Mouse (Mus musculus) MEL (cell line): ENCODE measurements at regions not wholly inside any gene's neighbourhood (a gene's known extent, or its start where the extent isn't known, plus 50 kb on each side); places are given as distances from the start of the nearest gene placed in this dataset.

Source experiments
- CHD1 ChIP-seq: IDR thresholded peaks from 2 replicates; pipeline ENCODE4 v1.6.1; 2012; ENCODE audit warnings: low read depth, mild to moderate bottlenecking, inconsistent platforms, low read length, improper control_type of control experiment
- CTCF ChIP-seq, 3 experiments: IDR thresholded peaks in 2 of 3; conservative IDR thresholded peaks in 1 of 3; 2 replicates each; pipeline ENCODE4 v1.5.1; 2011 to 2012; ENCODE audit warnings: low read length in 3 of 3, low read depth in 2 of 3, mild to moderate bottlenecking in 2 of 3, improper control_type of control experiment in 1 of 3, inconsistent platforms in 1 of 3, mixed read lengths in 1 of 3, moderate library complexity in 1 of 3; ENCODE audit not compliant: control insufficient read depth in 1 of 3, insufficient read depth in 1 of 3, poor library complexity in 1 of 3, severe bottlenecking in 1 of 3
- E2F4 ChIP-seq: IDR thresholded peaks from 2 replicates; pipeline ENCODE4 v1.6.1; 2011; ENCODE audit warnings: low read depth, low read length, improper control_type of control experiment, borderline replicate concordance
- EP300 ChIP-seq, 2 experiments: IDR thresholded peaks; 2 replicates each; pipeline ENCODE4 v1.6.1; 2011; ENCODE audit warnings: improper control_type of control experiment in 2 of 2, low read length in 2 of 2, low read depth in 1 of 2, mild to moderate bottlenecking in 1 of 2
- ETS1 ChIP-seq: IDR thresholded peaks from 2 replicates; pipeline ENCODE4 v1.6.1; 2012; ENCODE audit warnings: low read depth, mild to moderate bottlenecking, inconsistent platforms, low read length, improper control_type of control experiment, moderate library complexity
- GATA1 ChIP-seq: IDR thresholded peaks from 2 replicates; pipeline ENCODE4 v1.6.1; 2011; ENCODE audit warnings: low read depth, low read length, improper control_type of control experiment
- HCFC1 ChIP-seq: IDR thresholded peaks from 2 replicates; pipeline ENCODE4 v1.6.1; 2012; ENCODE audit warnings: low read depth, mild to moderate bottlenecking, inconsistent platforms, low read length, improper control_type of control experiment, moderate library complexity
- JUND ChIP-seq: IDR thresholded peaks from 2 replicates; pipeline ENCODE4 v1.6.1; 2011; ENCODE audit warnings: low read depth, mild to moderate bottlenecking, improper control_type of control experiment, low read length
- MAFK ChIP-seq: IDR thresholded peaks from 2 replicates; pipeline ENCODE4 v1.6.1; 2011; ENCODE audit warnings: low read depth, mild to moderate bottlenecking, low read length, improper control_type of control experiment, borderline replicate concordance
- MYC ChIP-seq: IDR thresholded peaks from 2 replicates; pipeline ENCODE4 v1.6.1; 2011; ENCODE audit warnings: low read depth, mild to moderate bottlenecking, low read length, improper control_type of control experiment, moderate library complexity
- NELFE ChIP-seq: IDR thresholded peaks from 2 replicates; pipeline ENCODE4 v1.6.1; 2011; ENCODE audit warnings: low read depth, low read length, improper control_type of control experiment
- POLR2A ChIP-seq, 2 experiments: IDR thresholded peaks; 2 replicates each; pipeline ENCODE4 v1.6.1; 2011 to 2012; ENCODE audit warnings: low read length in 2 of 2, mild to moderate bottlenecking in 2 of 2, control low read depth in 1 of 2, improper control_type of control experiment in 1 of 2, low read depth in 1 of 2, moderate library complexity in 1 of 2; ENCODE audit not compliant: control insufficient read depth in 1 of 2, insufficient read depth in 1 of 2, poor library complexity in 1 of 2
- UBTF ChIP-seq: IDR thresholded peaks from 2 replicates; pipeline ENCODE4 v1.6.1; 2012; ENCODE audit warnings: low read depth, mild to moderate bottlenecking, inconsistent platforms, low read length, improper control_type of control experiment, moderate library complexity, borderline replicate concordance; ENCODE audit not compliant: insufficient read depth
- USF1 ChIP-seq: IDR thresholded peaks from 2 replicates; pipeline ENCODE4 v1.6.1; 2014; ENCODE audit warnings: low read depth, mild to moderate bottlenecking, inconsistent platforms, low read length, improper control_type of control experiment, moderate library complexity

DNA sequence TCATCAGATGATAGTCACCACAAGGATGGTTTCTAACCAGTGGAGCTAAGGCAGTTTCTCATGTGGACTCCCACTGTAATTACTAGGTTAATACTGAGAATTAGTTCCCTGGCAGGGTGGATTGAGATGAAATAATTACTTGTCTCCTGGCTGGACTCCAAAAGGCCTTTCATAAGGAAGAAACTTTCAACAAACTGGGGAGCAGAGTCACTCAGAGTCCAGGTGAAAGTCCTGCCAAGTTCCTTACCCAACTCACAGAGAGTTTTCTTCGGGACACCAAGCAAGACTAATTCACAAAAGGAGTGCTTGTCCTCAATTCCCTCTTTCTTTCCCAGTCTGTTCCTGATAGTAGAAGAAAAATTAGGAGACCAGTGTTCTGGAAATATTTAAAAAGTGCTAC, 330.9 kb downstream of the Bmper start:
- TF ChIP-seq CHD1: no peak
- no peak for TF ChIP-seq EP300 (IDR thresholded peaks at IDR 0.05; ENCODE audit: low read depth in 1 of 2, low read length in 2 of 2)
- TF ChIP-seq GATA1: no peak
- TF ChIP-seq MAFK: no peak
- no peak for TF ChIP-seq MYC
- TF ChIP-seq CTCF (IDR thresholded peaks at IDR 0.05 in 2 of 3, conservative IDR thresholded peaks at IDR 0.05 in 1 of 3; ENCODE audit: control insufficient read depth in 1 of 3, insufficient read depth in 1 of 3, low read depth in 2 of 3, low read length in 3 of 3, poor library complexity in 1 of 3, severe bottlenecking in 1 of 3): no peak
- TF ChIP-seq HCFC1: no peak
- no peak for TF ChIP-seq USF1
- no peak for TF ChIP-seq UBTF
- no peak for TF ChIP-seq POLR2A (IDR thresholded peaks at IDR 0.05; ENCODE audit: control insufficient read depth in 1 of 2, insufficient read depth in 1 of 2, low read depth in 1 of 2, low read length in 2 of 2, poor library complexity in 1 of 2)
- TF ChIP-seq ETS1: no peak
- no peak for TF ChIP-seq NELFE
- TF ChIP-seq JUND: no peak
- no peak for TF ChIP-seq E2F4
